Mouse (Mus musculus) cerebellum, postnatal 14 days (tissue): ENCODE results near the gene Sar1a.

Experiments used
- DNase-seq, 2 experiments: peaks; one replicate each; pipeline ENCODE4 v3.0.0; 2021; ENCODE audit warnings: mixed read lengths in 2 of 2

The Sar1a gene

GRCm38 (mm10) chr10:61736671-61737078, 56.6 kb downstream of the Sar1a start:
- DNase-seq: no peak

GRCm38 (mm10) chr10:61737537-61737936, 57.4 kb downstream of the Sar1a start:
- DNase-seq: no peak

- no peak for DNase-seq
Observed at GRCm38 (mm10) chr10:61738126-61738525, 58.0 kb downstream of the Sar1a start.

GRCm38 (mm10) chr10:61741306-61741705, 61.2 kb downstream of the Sar1a start:
- DNase-seq: no peak

- peak in 1 of 2 experiments; percentile 27 for DNase-seq
Observed at GRCm38 (mm10) chr10:61741873-61742272, 61.8 kb downstream of the Sar1a start.

- no peak for DNase-seq
Observed at GRCm38 (mm10) chr10:61742336-61742735, 62.2 kb downstream of the Sar1a start.
